Mouse (Mus musculus) liver, embryonic 16.5 days (tissue): ENCODE results near the gene Rp2. TPM values are rescaled to one million over a fixed set of nuclear protein-coding genes. Genes with fewer than 3 reads are reported as not detected.
"Not testable (repeated sequence)": the region's sequence is repeated elsewhere in the genome, so short reads cannot be mapped to it uniquely, and the experiment has no call there.

Experiments used
- ATAC-seq: fragments of 200-750 bp; cut with Nextera tagmentation; 2 replicates; pipeline ENCODE4 v1.8.0; 2017; ENCODE audit warnings: low read depth, mild to moderate bottlenecking, moderate number of reproducible peaks, moderate library complexity
- H3K27ac ChIP-seq: fragments of 300-500 bp; sonication (generic); 2 replicates; pipeline ENCODE4 v1.5.1; 2014; ENCODE audit warnings: mild to moderate bottlenecking, low read length
- H3K27me3 ChIP-seq: fragments of 300-500 bp; sonication (generic); 2 replicates; pipeline ENCODE4 v1.6.1; 2014; ENCODE audit warnings: low read depth, low read length, mixed read lengths; ENCODE audit not compliant: control insufficient read depth, insufficient read depth
- H3K36me3 ChIP-seq: fragments of 300-500 bp; sonication (generic); 2 replicates; pipeline ENCODE4 v1.6.1; 2014; ENCODE audit warnings: mild to moderate bottlenecking; ENCODE audit not compliant: control insufficient read depth, insufficient read depth
- H3K4me1 ChIP-seq: fragments of 300-500 bp; sonication (generic); 2 replicates; pipeline ENCODE4 v1.6.1; 2014; ENCODE audit warnings: low read depth, low read length, mixed read lengths; ENCODE audit not compliant: control insufficient read depth
- H3K4me2 ChIP-seq: fragments of 300-500 bp; sonication (generic); 2 replicates; pipeline ENCODE4 v1.6.1; 2014; ENCODE audit warnings: low read depth, low read length, mixed read lengths
- H3K4me3 ChIP-seq: fragments of 300-500 bp; sonication (generic); 2 replicates; pipeline ENCODE4 v1.5.1; 2014; ENCODE audit warnings: low read depth, mild to moderate bottlenecking, low read length
- H3K9ac ChIP-seq: fragments of 300-500 bp; sonication (generic); 2 replicates; pipeline ENCODE4 v1.6.1; 2014; ENCODE audit warnings: low read depth, low read length
- H3K9me3 ChIP-seq: fragments of 300-500 bp; sonication (generic); replicated peaks from 2 replicates; pipeline ENCODE4 v1.6.1; 2016; ENCODE audit warnings: low read length; ENCODE audit not compliant: control insufficient read depth
- WGBS: fragments of 180-500 bp; shearing (Covaris S2); extraction: QIAGEN DNeasy Blood & Tissue Kit; methylation state at CpG from one replicate; pipeline ENCODE4 v1.1.7; 2014; ENCODE audit not compliant: insufficient replicate concordance; 5-methylcytosine and 5-hydroxymethylcytosine counted together
- polyA plus RNA-seq: library from polyadenylated mRNA; unstranded; fragments of >200 nt; fragmentation: Nextera tagmentation; extraction: Ambion mirVana; gene quantifications from 2 replicates; pipeline ENCODE4 v1.2.1, GENCODE M21; 2015

Gene Rp2
- polyA plus RNA-seq, 1 experiment from 2014 or later, result 9.8 TPM

DNA sequence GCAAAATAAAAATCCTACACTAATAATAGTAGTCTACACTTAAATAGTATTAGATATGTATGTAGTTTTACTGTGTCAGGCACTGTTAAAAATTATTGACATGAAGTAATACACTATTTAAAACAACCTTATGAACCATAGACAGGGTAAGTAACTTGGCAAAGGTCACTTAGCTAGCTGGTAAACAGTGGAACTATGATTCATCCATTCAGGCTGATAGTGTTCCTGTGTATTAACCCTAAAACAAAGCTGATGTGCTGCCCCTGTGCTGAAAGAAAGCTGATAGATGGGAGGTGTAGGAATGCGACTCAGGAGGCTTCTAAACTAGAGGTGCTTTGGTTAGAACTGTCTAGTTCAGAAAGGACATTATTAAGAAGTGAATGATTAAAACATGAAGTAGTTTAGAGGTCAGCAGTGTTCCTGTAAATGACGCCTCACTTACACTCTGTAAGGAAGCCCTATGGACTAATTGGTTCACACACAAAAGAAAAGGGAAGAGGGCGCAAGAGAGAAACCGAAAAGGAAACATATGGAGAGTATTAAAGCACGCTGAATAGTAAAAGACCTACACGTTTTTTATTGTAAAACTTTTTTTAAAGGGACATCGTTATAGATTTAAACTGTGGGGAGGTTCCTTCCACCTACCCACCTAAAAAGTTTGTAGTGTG, 15.2 kb downstream of the Rp2 start:
- WGBS, result 66% methylated on average over 7 of the region's 7 CpGs
- Histone ChIP-seq H3K36me3 (no peaks in the 10 kb centered on the region), H3K9ac (no peak overlapping the region), H3K4me3 (no peak overlapping the region), H3K27ac (no peak overlapping the region), H3K4me2 (no peak overlapping the region), H3K27me3 (no peaks in the 10 kb centered on the region), H3K9me3 (no peaks in the 10 kb centered on the region), H3K4me1 (no peaks in the 10 kb centered on the region)
- ATAC-seq, result no peak

DNA sequence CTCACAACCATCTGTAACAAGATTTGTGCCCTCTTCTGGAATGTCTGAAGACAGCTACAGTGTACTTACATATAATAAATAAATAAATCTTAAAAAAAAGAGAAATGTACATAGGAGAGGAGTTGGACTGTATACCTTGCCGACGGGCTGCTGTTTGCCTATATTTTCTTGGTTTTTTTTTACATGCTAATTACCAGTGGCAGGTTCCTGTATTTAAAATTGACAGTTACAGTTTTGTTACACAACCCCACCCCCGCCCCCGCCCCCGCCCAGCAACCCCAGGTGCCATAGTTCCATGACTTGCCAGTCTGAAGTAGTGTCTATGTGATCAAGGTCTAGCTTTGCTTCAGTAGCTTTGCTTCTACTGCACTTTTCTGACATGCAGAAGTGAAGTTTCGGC, 18.0 kb downstream of the Rp2 start:
- H3K9ac ChIP-seq, result no peak overlapping the region
- no peaks in the 10 kb centered on the region for H3K36me3 ChIP-seq
- H3K4me1 ChIP-seq, result no peaks in the 10 kb centered on the region
- H3K9me3 ChIP-seq, result no peaks in the 10 kb centered on the region
- H3K4me2 ChIP-seq, result no peak overlapping the region
- no peaks in the 10 kb centered on the region for H3K27me3 ChIP-seq
- WGBS, result 60% methylated on average over 6 of the region's 6 CpGs
- ATAC-seq, result no peak
- H3K27ac ChIP-seq, result no peak overlapping the region
- no peak overlapping the region for H3K4me3 ChIP-seq

DNA sequence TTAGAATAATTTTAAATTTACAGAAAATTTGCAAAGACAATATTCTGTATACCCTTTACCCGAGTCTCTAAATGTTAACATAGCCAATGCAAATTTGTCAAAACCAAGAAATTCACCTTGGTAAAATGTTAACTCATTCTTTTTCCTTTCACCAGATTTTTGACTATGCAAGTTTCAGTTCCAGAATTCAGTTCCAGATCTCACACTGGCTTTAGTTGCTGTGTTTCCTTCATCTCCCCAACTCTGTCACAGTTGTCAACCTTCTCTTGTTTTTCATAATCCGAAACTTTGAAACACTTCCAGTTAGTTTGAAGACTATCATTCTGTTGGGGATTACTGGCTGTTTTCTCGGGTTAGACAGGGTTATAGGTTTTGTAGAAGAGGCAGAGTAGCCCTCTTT, 22.7 kb downstream of the Rp2 start:
- Histone ChIP-seq H3K36me3 (no peaks in the 10 kb centered on the region), H3K9me3 (no peaks in the 10 kb centered on the region), H3K4me3 (no peak overlapping the region), H3K4me2 (no peak overlapping the region), H3K27ac (no peak overlapping the region), H3K9ac (no peak overlapping the region), H3K4me1 (no peaks in the 10 kb centered on the region), H3K27me3 (no peaks in the 10 kb centered on the region)
- ATAC-seq, result no peak
- 50% methylated on average over 3 of the region's 3 CpGs for WGBS

DNA sequence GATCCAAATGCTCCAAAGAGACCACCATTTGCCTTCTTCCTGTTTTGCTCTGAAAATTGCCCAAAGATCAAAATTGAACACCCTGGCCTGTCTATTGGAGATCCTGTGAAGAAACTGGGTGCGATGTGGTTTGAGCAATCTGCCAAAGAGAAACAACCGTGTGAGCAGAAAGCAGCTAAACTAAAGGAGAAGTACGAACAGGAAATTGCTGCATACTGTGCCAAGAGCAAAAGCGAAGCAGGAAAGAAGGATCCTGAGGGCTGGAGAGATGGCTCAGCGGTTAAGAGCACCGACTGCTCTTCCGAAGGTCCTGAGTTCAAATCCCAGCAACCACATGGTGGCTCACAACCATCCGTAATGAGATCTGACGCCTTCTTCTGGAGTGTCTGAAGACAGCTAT, 27.7 kb downstream of the Rp2 start:
- not testable (repeated sequence) for ATAC-seq, H3K9ac ChIP-seq, H3K4me3 ChIP-seq, H3K4me2 ChIP-seq, H3K9me3 ChIP-seq, H3K4me1 ChIP-seq, H3K27me3 ChIP-seq, H3K27ac ChIP-seq, H3K36me3 ChIP-seq
- 69% methylated on average over 9 of the region's 9 CpGs for WGBS

DNA sequence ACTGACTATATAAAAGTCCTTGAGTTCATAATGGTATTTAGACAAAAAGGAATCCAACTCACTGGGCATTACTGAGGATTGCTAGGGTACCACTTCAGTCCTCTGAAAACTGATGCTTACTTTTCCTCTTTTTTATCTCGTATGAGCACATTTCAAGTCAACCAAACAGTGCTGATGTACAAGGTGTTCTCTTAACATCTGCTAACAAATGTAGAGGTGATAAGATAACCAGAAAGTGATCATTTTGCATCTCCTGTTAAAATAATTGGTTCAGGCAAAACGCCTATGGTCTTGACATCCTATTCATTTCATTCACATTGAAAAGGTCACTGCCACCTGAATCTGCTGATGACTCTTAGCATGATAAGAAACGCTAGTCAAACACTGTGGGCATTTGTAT, 28.7 kb downstream of the Rp2 start:
- Histone ChIP-seq H3K4me2 (no peak overlapping the region), H3K27me3 (no peaks in the 10 kb centered on the region), H3K4me3 (no peak overlapping the region), H3K9ac (no peak overlapping the region), H3K4me1 (no peaks in the 10 kb centered on the region), H3K36me3 (no peaks in the 10 kb centered on the region), H3K9me3 (no peaks in the 10 kb centered on the region), H3K27ac (no peak overlapping the region)
- WGBS, result 46% methylated on average over 3 of the region's 3 CpGs
- ATAC-seq, result no peak

DNA sequence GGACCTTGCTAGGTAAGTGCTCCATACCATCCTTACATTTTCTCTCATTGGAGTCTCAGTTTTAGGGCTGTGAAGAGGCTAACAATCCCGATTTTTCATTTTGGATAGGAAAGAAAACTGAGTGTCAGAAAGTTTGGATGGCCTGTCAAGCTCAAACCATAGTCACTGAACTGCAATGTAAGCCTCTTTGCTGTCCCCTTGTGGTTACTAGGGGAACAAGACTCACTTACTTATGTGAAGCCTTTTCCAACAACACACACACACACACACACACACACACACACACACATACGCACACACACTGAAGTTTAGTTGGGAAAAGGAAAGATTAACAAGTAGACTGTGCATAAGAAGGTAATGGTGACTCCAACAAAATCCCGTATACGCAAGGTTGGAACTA, 39.8 kb downstream of the Rp2 start:
- Histone ChIP-seq H3K27ac (no peak overlapping the region), H3K4me3 (no peak overlapping the region), H3K27me3 (no peaks in the 10 kb centered on the region), H3K9me3 (no peaks in the 10 kb centered on the region), H3K9ac (no peak overlapping the region), H3K36me3 (no peaks in the 10 kb centered on the region), H3K4me1 (no peaks in the 10 kb centered on the region), H3K4me2 (no peak overlapping the region)
- WGBS, result 60% methylated on average over 4 of the region's 4 CpGs
- ATAC-seq, result no peak

DNA sequence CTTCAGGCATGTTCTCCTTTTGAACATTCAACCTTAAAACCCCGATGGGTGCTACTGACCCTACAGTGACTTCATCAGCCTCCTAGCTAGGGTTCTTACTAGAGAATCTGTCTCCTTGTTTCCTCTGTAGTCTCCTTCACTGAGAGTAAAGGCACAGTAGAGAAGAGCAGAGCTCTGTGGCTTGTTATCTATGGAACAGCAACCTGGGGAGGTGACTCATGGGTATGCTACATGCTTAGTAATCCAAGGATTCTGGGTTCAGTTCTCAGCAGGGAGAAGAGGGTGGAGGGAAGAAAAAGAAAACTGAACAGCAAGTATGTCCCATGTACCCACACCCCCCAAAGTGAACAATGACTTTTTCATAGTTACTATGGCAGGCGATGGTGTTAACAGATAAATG, 42.6 kb downstream of the Rp2 start:
- H3K9ac ChIP-seq, result no peak overlapping the region
- no peaks in the 10 kb centered on the region for H3K36me3 ChIP-seq
- H3K4me1 ChIP-seq, result peaks cover 1% of the 10 kb centered on the region
- 74% methylated on average over 2 of the region's 2 CpGs for WGBS
- H3K4me3 ChIP-seq, result no peak overlapping the region
- H3K4me2 ChIP-seq, result no peak overlapping the region
- no peak overlapping the region for H3K27ac ChIP-seq
- no peaks in the 10 kb centered on the region for H3K9me3 ChIP-seq
- no peak for ATAC-seq
- no peaks in the 10 kb centered on the region for H3K27me3 ChIP-seq

DNA sequence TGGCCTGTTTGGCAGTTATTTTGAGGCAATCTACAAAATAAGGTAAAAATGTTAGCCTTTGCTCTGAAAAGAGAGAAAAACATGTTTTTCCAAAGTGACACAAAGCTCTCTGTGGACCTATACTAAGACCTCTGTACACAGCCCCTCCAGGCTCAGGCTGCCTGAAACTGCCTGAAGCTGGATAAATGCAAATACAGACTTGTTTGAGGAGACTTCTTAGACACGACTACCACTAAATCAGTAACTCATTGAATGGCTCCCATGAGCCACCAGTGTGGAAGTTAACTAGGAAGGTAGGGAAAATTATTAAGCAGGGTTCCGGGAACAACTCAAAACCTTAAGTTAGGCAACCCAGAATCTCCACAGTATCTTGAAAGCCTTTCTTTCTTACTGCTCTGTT, 43.4 kb downstream of the Rp2 start:
- Histone ChIP-seq H3K36me3 (no peaks in the 10 kb centered on the region), H3K9me3 (no peaks in the 10 kb centered on the region), H3K9ac (no peak overlapping the region), H3K4me1 (peaks cover 5% of the 10 kb centered on the region), H3K4me2 (no peak overlapping the region), H3K4me3 (no peak overlapping the region), H3K27me3 (no peaks in the 10 kb centered on the region), H3K27ac (peak overlapping the region; percentile 9; the same call in 1 of the 2 replicates)
- no peak for ATAC-seq
- WGBS, result 51% methylated on average over 2 of the region's 2 CpGs

DNA sequence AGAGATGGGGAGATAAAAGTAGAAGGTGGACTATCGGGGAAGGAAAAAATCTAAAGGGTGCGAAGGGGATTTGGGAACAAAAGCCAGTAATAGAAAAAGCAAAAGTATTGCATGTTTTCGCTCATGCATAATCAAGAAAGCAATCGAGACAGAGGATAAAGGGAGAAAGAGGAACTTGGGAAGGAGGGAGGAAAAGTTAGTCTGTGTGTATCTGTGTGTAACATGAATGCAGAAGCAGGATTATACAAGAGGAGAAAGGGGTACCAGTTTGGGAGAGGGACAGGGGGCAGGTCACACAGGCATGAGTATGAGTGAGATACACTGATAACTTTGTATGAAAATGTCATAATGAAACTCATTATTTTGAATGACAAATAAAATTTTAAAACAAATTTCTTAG, 47.1 kb downstream of the Rp2 start:
- Histone ChIP-seq H3K4me3 (no peak overlapping the region), H3K27ac (no peak overlapping the region), H3K36me3 (no peaks in the 10 kb centered on the region), H3K4me2 (no peak overlapping the region), H3K9ac (no peak overlapping the region), H3K27me3 (no peaks in the 10 kb centered on the region), H3K4me1 (peaks cover 6% of the 10 kb centered on the region), H3K9me3 (no peaks in the 10 kb centered on the region)
- WGBS, result 64% methylated on average over 4 of the region's 4 CpGs
- ATAC-seq, result no peak
